Mouse (Mus musculus): ENCODE data around the gene Pltp.

The Pltp gene

DNA sequence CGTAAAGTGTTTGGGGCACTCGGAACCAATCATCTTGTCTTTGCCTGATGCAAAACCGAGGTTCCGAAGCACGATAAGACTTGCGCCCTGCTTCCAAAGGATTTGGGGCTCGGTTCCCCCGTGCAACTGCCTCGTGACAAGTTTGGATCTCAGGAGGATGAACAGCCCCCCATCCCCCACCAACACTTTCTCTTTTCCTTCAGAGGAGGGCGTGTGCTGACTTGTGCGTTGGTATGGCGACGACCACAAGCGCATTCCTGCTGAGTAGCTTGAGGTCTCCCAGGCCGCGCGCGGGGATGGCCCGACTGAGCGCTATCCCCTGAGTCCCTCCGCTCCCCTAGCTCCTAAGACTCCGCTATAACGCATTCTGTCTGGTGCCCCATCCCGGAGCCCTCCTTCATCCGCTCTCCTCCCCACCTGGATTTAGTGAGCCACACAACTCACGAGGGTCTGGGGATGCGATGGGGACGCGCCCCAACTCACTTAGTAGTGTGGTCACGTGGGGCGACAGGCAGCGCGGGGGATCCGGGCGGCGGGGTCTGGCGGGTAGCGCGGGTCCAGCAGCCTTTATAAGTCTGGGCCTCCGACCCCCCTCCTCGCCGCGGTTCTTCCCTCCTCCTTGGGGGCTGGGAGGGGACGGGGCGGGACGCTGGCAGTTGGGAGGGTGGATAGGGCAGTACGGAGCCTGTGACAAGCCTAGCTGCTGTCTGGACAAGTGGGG, at the start of gene Pltp:
Gene Pltp, minus strand, starts transcription at position 611 of the 721 bp plus-strand sequence.
- no peak for DNase-seq (ENCODE audit: low read depth in 1 of 2, low spot score in 2 of 2)

- DNase-seq (ENCODE audit: low read depth in 1 of 2, low spot score in 2 of 2), result no peak
These were observed 48.6 kb upstream of the Pltp start for GRCm38 (mm10) chr2:164906071-164906470.

GRCm38 (mm10) chr2:164903496-164903895, 46.0 kb upstream of the Pltp start:
- no peak for DNase-seq (ENCODE audit: low read depth in 1 of 2, low spot score in 2 of 2)

GRCm38 (mm10) chr2:164901380-164901779, 43.9 kb upstream of the Pltp start:
- no peak for DNase-seq (ENCODE audit: low read depth in 1 of 2, low spot score in 2 of 2)

DNA sequence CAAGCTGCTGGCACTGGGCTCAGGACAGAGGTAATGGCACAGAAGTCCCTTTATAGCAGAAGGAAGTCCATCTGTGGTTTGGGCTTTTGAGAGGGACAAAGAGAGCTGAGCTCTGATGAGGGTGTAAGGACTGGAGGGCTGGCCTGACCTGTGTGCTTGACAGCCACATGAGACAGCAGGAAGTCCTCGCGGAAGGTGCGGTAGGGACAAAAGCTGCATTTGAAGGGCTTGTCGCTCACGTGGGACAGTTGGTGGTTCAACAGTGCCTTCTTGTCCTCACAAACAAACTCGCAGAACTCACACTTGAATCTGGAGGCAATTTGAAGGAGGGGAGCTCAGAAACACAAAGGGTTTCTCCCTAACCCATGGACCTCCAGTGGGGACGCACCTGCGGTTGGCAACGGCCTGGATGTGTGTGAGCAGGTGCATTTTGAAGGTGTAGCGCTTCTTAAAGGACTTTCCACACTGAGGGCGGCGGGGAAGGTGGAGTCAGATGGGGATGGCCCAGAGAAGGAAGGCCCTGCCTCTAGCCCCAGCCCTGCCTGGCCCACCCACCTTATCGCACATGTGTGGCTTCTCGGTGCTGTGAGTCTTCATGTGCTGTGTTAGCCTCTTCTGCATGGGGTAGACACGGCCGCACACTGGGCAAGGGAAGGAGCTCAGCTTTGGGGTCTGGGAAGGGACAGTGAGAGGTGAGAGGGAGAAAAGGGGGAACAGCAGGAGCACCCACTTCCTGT, 42.4 kb upstream of the Pltp start:
- DNase-seq (ENCODE audit: low read depth in 1 of 2, low spot score in 2 of 2), result no peak

- DNase-seq (ENCODE audit: low read depth in 1 of 2, low spot score in 2 of 2), result no peak
These were observed 41.5 kb upstream of the Pltp start for GRCm38 (mm10) chr2:164899034-164899433.

DNA sequence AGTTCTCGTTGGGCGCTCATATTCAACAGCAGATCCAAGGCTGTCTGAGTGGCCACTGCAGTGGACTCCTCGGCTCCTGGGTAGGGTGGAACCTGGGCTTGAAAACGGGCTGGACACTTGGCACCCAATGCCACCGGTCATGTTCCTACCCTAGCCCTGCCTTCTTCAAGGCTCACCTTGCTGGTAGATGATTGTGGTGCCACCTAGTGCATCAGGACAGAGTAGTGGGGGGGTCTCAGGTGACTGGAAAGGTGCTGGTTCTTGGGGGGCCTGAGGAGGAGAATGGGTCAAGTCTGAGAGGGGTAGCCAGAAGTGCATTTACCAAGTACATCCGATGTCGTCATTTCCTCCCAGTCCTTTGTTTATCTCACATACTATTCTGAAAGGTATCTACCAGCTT, 40.5 kb upstream of the Pltp start:
- no peak for DNase-seq (ENCODE audit: low read depth in 1 of 2, low spot score in 2 of 2)

GRCm38 (mm10) chr2:164895885-164896284, 38.4 kb upstream of the Pltp start:
- DNase-seq (ENCODE audit: low read depth in 1 of 2, low spot score in 2 of 2), result no peak

DNA sequence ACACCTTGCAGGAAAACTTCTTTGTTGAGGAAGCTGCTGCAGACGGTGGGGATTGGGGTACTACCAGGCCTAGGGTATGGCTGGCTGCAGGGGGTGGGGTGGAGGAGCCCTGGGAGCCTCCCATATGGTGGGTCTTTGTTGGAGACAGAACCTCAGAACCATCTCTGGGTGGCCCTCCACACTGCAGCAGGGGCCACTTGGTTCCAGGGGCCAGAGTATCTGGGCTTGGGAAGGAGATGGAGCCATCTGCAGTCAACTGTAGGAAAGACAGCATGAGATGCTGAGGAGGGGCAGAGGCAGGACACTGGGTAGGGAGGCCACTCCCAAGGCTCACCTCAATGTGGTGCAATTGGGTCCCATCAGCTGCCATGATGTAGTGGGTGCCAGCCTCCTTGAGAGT, 37.1 kb upstream of the Pltp start:
- DNase-seq (ENCODE audit: low read depth in 1 of 2, low spot score in 2 of 2), result no peak

- DNase-seq (ENCODE audit: low read depth in 1 of 2, low spot score in 2 of 2), result no peak
These were observed 36.5 kb upstream of the Pltp start for GRCm38 (mm10) chr2:164894048-164894447.

GRCm38 (mm10) chr2:164892696-164893216, 35.2 kb upstream of the Pltp start:
- DNase-seq (ENCODE audit: low read depth in 1 of 2, low spot score in 2 of 2), result no peak

- DNase-seq (ENCODE audit: low read depth in 1 of 2, low spot score in 2 of 2), result no peak
These were observed 34.6 kb upstream of the Pltp start for GRCm38 (mm10) chr2:164891908-164892695.

GRCm38 (mm10) chr2:164891056-164891834, 33.7 kb upstream of the Pltp start:
- no peak for DNase-seq (ENCODE audit: low read depth in 1 of 2, low spot score in 2 of 2)

- no peak for DNase-seq (ENCODE audit: low read depth in 1 of 2, low spot score in 2 of 2)
These were observed 33.0 kb upstream of the Pltp start for GRCm38 (mm10) chr2:164890411-164891049.

DNA sequence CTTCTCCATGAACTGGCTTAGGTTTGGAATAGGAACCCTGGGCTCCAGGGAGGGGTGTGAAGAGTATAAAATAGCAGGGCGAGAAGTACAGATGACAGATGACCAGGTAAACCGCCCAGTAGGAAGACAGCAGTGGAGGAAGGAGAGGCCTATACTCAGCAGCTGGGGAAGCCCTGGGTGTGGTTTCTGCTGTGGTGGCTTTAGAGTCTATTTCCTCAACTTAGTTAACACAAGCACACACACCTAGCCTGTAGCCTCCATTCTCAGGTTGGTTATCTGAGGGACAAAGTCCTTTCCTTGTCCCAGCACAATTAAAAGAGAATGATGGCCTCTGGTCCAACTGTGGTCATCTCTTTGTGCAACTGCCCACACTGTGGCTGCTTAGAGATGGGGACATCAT, 32.4 kb upstream of the Pltp start:
- no peak for DNase-seq (ENCODE audit: low read depth in 1 of 2, low spot score in 2 of 2)

- DNase-seq (ENCODE audit: low read depth in 1 of 2, low spot score in 2 of 2), result no peak
These were observed 31.5 kb upstream of the Pltp start for GRCm38 (mm10) chr2:164888996-164889395.

GRCm38 (mm10) chr2:164886617-164887016, 29.1 kb upstream of the Pltp start:
- no peak for DNase-seq (ENCODE audit: low read depth in 1 of 2, low spot score in 2 of 2)

GRCm38 (mm10) chr2:164885788-164886187, 28.3 kb upstream of the Pltp start:
- no peak for DNase-seq (ENCODE audit: low read depth in 1 of 2, low spot score in 2 of 2)

GRCm38 (mm10) chr2:164882619-164883018, 25.1 kb upstream of the Pltp start:
- no peak for DNase-seq (ENCODE audit: low read depth in 1 of 2, low spot score in 2 of 2)

DNA sequence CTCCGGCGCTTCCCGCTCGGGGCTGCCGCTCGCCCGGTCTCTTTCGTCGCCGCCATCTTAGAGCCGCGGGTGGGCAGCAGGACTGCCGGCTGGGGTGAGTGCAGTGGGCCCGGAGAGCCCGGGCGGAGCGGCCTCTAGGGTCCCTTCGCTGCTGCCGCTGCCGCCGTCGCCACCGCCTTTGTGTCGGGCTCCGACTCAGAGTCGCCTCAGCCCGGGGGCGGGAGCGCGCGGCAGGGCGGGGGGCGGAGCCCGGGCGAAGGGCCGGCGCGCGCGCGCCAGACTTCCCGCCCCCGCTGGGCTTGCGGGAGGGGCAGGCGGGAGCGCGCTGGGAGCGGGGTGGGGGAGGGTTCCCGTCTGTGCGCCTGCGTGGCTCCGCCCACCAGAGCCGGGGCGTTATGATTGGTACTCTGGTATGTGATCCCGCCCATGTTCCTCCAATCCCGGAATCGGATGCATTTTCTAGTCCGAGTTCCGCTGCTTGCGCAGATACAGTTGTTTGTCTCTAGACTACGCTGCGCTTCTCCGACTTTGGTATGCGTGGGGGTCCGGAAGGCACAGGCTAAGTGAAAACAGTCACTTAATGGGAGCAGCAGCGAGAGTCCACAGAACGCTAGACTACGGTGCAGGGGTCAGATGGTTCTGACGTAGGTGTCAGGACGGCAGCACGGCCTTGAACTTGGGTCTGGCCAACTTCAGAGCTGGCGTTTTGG, 22.2 kb upstream of the Pltp start:
- DNase-seq (ENCODE audit: low read depth in 1 of 2, low spot score in 2 of 2), result peak; percentile 75 to 89
